Mouse (Mus musculus) adrenal gland, postnatal 4 days (tissue): ENCODE measurements around the gene Jarid2. TPM values are rescaled to one million over a fixed set of nuclear protein-coding genes. Genes with fewer than 3 reads are reported as not detected.

Experiments used
- DNase-seq, 2 experiments: peaks; one replicate each; pipeline ENCODE4 v3.0.0; 2021 to 2022; ENCODE audit warnings: low spot score in 2 of 2, mixed read lengths in 2 of 2
- total RNA-seq, 2 experiments: library from RNA; stranded (reverse); gene quantifications; 2 replicates each; pipeline ENCODE4 v1.2.3; 2021

The Jarid2 gene
- total RNA-seq, 2 experiments from 2014 or later: 63.5 to 72.7 TPM

- DNase-seq: no peak
Measured at GRCm38 (mm10) chr13:44913560-44913959, 184.3 kb downstream of the Jarid2 start.

DNA sequence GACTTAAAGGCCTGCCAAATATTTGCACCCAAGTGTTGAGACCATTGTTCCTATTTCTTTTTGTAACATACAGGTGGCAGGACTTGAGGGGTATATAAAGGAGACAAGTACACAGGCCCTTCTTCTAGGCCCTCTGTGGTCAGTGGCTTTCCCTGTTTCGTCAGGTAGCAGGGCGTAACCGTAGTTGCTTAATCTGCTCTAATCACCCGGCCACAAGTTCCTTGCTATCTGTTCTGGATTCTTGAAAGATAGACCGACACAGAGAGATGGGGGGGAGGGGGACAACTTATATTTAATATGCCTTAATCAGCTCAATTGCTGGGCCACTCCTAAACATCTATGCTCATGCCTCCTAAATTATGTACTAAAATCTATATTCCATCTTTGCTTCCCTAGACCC is 186.1 kb downstream of the Jarid2 start:
- DNase-seq: no peak

DNA sequence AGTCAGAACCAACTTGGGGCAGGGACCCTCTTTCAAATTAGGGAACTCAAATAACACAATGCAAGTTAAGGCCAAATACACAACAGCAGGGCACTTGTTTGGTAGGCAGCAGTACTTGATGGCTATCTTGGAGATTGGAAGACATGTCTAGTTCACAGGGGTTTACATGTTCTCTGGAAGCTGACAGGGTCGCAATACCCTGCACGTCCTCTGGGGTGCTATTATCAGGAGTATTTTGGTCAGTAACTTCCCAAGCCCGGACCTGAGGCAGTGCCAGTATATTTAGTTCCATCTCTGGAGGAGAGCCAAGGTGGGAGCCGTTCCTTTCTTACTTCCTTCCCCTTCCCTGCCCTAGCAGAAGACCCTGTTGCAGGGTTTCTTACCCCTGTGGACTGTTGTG is 186.7 kb downstream of the Jarid2 start:
- DNase-seq: no peak

GRCm38 (mm10) chr13:44917202-44917601 is 187.9 kb downstream of the Jarid2 start:
- DNase-seq: no peak

DNA sequence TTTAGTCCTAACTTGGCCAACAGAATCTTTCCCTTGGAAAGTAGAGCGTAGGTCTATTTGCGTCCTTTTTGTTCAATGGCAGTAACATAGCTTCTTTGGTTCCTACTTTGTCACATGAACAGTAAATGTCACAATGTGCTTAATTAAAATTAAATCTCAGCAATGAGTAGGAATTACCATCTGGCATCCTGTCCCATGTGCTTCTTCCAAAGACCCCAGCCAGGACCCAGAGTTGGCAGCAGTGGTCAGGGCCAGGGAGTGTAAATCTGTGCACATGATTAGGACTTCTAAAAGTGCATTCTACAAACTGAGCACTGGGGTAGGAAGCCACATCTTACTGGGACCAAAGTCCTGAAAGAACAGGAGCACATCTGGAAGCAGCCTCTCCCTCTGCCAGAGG is 189.0 kb downstream of the Jarid2 start:
- DNase-seq: no peak

GRCm38 (mm10) chr13:44921095-44921494 is 191.8 kb downstream of the Jarid2 start:
- no peak for DNase-seq

DNA sequence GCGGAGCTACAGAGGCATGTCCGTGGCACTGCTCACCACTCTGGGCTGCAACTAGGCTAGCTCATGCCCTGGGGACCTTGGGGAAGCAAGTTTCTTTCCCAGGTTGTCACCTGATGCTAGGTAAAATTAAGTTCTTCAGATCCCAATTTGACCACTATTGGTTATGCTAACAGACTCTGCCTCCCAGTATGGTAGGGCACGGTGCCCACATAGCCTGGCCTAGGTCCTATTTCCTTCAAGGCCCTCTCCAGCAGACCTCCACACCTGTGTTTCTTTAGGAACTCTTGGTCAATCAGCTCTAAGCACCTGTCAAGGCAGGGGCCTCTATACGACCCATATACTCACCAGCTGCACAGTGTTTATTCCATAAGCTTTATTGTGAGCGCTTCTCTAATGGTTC is 192.4 kb downstream of the Jarid2 start:
- DNase-seq: no peak

DNA sequence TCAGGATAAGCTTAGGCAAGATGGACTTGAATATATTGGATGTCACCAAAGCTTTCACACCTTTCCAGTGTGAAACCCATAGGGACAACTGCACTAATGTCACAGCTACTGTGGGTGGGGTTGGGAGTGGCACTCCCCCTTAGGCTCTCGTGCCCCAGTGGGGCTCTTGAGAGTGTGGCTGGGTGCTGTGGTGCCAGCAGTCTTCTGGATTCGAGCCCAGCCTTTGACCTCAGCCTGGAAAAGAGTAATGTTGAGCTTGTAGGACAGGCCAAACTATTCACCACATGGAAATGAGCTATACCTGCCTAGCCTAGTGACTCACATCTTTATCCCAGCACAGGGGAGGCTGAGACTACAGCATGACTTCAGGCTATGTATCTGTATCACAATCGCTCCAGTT is 194.8 kb downstream of the Jarid2 start:
- DNase-seq: no peak

DNA sequence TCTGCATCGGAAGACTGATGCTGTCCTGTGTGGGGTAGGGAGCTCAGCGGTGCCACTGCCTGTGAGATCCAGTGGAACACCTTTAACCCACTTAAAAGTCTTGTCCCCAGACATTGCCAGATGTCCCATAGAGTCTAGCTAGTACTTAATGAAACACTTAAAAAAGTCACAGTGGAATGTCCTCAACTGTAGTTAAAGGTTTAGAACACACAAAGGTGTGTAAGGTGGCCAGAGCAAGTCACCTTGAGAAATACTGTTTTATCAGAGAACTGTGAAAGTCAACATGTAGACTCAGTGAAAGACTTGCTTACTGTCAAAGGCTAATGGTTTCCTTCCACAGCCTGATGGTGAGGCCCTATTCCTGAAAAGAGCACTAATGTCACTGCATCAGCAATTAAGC is 195.9 kb downstream of the Jarid2 start:
- DNase-seq: no peak

DNA sequence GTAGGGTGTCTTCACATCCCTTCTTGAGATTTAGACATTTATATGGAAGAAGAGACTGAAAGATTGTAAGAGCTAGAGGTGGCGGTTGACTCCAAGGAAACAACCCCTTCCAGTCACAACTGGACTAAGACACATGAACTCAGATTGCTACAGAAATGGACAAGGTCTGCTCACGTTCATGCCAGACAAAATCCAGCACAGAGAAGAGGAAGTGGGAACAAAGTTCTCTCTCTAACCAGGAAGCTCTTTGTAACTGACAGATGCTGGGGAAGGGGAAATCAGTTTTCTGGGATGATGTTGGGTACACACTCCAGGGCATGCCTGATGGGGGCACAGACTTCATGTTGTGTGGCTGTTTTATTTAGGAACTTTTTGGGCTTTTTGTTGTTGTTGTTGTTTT is 197.0 kb downstream of the Jarid2 start:
- DNase-seq: no peak

GRCm38 (mm10) chr13:44932307-44933264 is 203.3 kb downstream of the Jarid2 start:
- DNase-seq: no peak

GRCm38 (mm10) chr13:44933575-44933974 is 204.3 kb downstream of the Jarid2 start:
- no peak for DNase-seq

- no peak for DNase-seq
Measured at GRCm38 (mm10) chr13:44937681-44938080, 208.4 kb downstream of the Jarid2 start.

GRCm38 (mm10) chr13:44939326-44940035 is 210.2 kb downstream of the Jarid2 start:
- DNase-seq: no peak

- no peak for DNase-seq
Measured at GRCm38 (mm10) chr13:44943618-44944017, 214.3 kb downstream of the Jarid2 start.

DNA sequence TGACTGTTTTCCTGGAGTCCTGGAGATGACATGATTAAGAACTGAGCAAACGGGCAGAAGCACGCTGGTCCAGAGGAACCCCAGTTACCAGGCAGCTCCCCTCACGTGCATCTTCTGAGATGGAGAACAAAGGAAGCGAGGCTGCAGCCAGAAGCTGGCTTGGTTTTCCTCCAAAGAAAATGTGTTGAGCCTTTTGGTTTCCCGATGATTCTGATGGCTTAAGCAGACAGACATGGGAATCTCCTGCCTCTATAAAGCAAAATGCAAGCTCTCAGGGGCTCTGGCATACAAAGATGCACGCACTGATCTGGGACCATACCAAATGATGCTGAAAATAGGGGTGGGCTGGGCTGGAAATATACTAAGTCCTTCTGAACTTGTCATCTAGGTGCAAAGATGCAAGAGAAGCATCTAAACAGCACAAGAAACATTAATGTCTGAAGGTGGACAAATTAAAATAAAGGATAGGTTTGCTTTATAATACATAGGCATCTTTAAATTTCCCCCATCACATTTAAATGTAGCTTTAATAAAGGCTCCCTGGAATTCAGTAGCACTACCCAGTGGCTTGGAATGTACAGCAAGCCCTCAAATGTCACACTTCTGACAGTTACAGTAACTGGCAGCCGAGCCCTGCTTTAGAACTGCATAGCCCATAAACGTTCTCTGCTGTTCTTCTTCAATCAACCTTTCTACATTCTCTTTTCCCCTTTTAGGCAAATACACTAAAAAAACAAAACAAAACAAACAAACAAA is 217.8 kb downstream of the Jarid2 start:
- no peak for DNase-seq

DNA sequence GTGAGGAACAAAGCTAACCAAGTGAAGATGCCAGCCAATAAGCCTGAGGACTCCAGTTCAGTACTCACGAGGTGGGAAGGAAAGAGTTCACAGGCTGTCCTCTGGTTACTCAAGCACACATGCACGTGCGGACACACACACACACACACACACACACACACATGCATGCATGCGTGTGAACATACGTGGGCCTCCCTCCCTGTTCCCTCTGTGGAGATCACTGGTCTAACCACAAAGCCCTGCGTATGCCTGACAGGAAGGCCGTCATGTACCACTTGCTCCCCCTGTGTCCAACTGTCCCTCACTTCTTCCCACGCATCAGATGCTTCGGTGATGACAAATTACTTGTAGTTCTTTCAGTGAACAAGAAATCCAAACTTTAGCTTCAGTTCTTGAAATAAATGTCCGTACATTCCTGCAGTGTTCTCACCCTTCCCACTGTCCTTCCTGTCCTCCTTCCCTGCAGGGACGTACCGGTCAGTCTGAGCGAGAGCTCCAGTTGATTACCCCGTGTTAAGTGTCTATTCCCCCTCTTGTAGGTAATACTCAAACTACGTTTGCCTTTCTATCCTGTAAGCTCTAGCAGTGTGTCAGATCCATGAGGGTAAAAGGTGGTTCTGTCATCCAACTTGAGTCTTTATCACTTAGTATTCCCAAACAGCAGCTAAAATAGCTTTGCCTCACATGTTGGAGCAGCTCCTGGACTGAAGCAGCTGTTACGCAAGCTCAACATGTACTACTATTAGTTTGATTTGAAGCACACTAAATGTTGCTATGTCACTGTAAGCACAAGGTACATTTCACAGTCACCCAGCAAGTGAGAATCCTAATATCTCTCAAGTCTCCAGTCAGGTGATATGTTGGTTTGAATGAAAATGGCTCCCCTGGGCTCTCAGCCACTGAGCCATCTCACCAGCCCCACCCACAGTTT is 219.3 kb downstream of the Jarid2 start:
- no peak for DNase-seq

DNA sequence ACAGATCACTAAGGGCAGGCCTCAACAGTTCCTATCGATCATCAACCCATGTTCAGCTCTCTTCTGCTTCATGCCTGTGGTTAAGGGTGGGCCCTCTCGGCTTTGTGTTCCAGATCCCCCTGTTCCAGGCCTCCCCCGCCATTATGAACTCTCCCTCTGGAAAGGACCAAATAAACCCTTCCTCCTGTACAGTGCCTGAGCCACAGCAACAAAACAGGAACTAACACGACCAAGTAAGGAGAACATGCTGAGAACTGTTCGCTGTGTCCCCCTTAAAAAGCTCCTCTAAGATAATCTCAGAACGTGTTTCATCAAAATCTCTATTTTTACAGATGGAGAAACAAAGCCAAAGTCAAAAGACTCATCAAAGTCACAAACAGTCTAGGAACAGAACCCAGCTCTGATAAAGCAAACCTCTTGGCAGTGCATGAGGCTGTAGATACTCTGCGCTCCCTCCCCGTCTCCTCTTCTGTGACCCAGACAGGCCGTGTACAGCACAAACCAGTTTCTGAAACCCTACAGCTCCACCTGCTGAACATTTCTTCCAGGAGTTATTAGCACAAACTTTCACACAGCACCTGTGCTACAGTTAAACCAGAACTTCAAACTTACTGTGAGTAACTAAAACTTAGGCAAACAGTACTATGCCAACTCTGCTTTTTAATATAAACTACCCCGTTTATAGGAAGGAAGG is 223.3 kb downstream of the Jarid2 start:
- DNase-seq: no peak

- DNase-seq: no peak
Measured at GRCm38 (mm10) chr13:44953546-44954231, 224.4 kb downstream of the Jarid2 start.
